Mouse (Mus musculus) cerebellum, postnatal 36 days (tissue): ENCODE measurements around the gene Cs.
A peak's percentile ranks its signal among the peaks of the same experiment; 100 is the strongest.
"Not testable (repeated sequence)": the region's sequence is repeated elsewhere in the genome, so short reads cannot be mapped to it uniquely, and the experiment has no call there.

Experiments used
- DNase-seq, 2 experiments: peaks; one replicate each; pipeline ENCODE4 v3.0.0; 2021 to 2022; ENCODE audit warnings: mixed read lengths in 2 of 2

Cs gene

GRCm38 (mm10) chr10:128337306-128338181 is at the start of gene Cs:
Cs (plus strand) TSS chr10:128337734.
- peak; percentile 95 to 96 for DNase-seq

GRCm38 (mm10) chr10:128290594-128290993 is 46.9 kb upstream of the Cs start:
- DNase-seq, result not testable (repeated sequence)

- no peak for DNase-seq
Measured at GRCm38 (mm10) chr10:128296370-128297090, 41.0 kb upstream of the Cs start.

GRCm38 (mm10) chr10:128297221-128297620 is 40.3 kb upstream of the Cs start:
- peak; percentile 71 to 74 for DNase-seq

- peak; percentile 67 to 69 for DNase-seq
Measured at GRCm38 (mm10) chr10:128297622-128298021, 39.9 kb upstream of the Cs start.

GRCm38 (mm10) chr10:128298243-128298642 is 39.3 kb upstream of the Cs start:
- DNase-seq, result no peak

GRCm38 (mm10) chr10:128298702-128299171 is 38.8 kb upstream of the Cs start, which contains the start of gene Il23a:
Il23a (minus strand) TSS chr10:128298752.
- DNase-seq, result no peak

- peak in 1 of 2 experiments; percentile 20 for DNase-seq
Measured at GRCm38 (mm10) chr10:128302357-128302756, 35.2 kb upstream of the Cs start.

- DNase-seq, result no peak
Measured at GRCm38 (mm10) chr10:128302785-128303125, 34.8 kb upstream of the Cs start.

GRCm38 (mm10) chr10:128303126-128304021 is 34.2 kb upstream of the Cs start, which contains the start of gene Pan2:
Pan2 (plus strand) TSS chr10:128303335.
- peak; percentile 100 for DNase-seq

GRCm38 (mm10) chr10:128309654-128310053 is 27.9 kb upstream of the Cs start:
- DNase-seq, result no peak

GRCm38 (mm10) chr10:128310177-128310576 is 27.4 kb upstream of the Cs start:
- DNase-seq, result peak; percentile 46 to 64

- DNase-seq, result no peak
Measured at GRCm38 (mm10) chr10:128310902-128311301, 26.6 kb upstream of the Cs start.

GRCm38 (mm10) chr10:128315578-128315977 is 22.0 kb upstream of the Cs start:
- no peak for DNase-seq

GRCm38 (mm10) chr10:128321641-128322040 is 15.9 kb upstream of the Cs start:
- no peak for DNase-seq

GRCm38 (mm10) chr10:128322141-128323108 is 15.1 kb upstream of the Cs start, which contains the start of gene Cnpy2:
Cnpy2 (plus strand) TSS chr10:128322459.
- DNase-seq, result peak; percentile 69 to 79

GRCm38 (mm10) chr10:128323516-128323915 is 14.0 kb upstream of the Cs start:
- no peak for DNase-seq

- no peak for DNase-seq
Measured at GRCm38 (mm10) chr10:128326825-128327224, 10.7 kb upstream of the Cs start.

GRCm38 (mm10) chr10:128327610-128328009 is 9.9 kb upstream of the Cs start:
- DNase-seq, result no peak

GRCm38 (mm10) chr10:128332358-128333249 is 4.9 kb upstream of the Cs start:
- DNase-seq, result not testable (repeated sequence)
